In the genomic region with DNA sequence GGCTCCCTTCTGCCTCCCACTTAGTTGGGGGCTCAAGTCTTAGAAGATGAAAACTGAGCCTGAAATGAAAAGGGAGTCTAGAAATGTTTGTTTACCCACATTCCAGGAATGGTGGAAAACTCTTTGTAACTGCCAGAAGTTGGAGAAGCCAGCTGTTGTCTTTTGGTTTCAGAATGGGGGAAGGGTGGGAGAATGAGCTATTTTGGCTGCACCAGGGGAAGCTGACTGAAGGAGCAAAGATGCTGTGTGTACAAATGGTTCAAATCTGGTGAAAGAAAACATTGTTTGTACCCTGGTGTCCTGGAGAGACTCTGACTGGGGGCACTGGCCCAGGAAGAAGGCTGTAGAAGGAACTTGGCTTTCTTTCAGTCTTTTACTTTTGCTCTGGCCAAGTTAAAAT, we compare ENCODE assay signal across 8 mouse cellular contexts.
DNase-seq lines count a peak whose midpoint lies in the region.

No protein-coding gene starts in this region.

- DNase-seq in layer of hippocampus, adult 11-12 months (ENCODE audit: low spot score) = peak; percentile 27
- no peak for DNase-seq in layer of hippocampus, postnatal 25 days (ENCODE audit: extremely low spot score in 1 of 2, low spot score in 1 of 2)
- DNase-seq in embryo, embryonic 11 days = peak; percentile 26
- DNase-seq in heart, postnatal 14 days = peak; percentile 31 to 35
- peak; percentile 21 to 23 for DNase-seq in layer of hippocampus, postnatal 36 days
- DNase-seq in retina, embryonic 14.5 days (ENCODE audit: low spot score) = no peak
- no peak for DNase-seq in cerebellum, postnatal 36 days
- no peak for DNase-seq in urinary bladder, postnatal 14 days (ENCODE audit: low spot score)

- intact Hi-C loops in heart, postnatal 14 days (cut with DNase I) = no loop called here

Comparison
In these comparisons a context has a peak if more than half of its experiments do, and no peak if none do; other contexts are left out.
1. DNase-seq: peak in layer of hippocampus, adult 11-12 months (single experiment), embryo, embryonic 11 days (single experiment), heart, postnatal 14 days (2 of 2) and layer of hippocampus, postnatal 36 days (2 of 2); none in layer of hippocampus, postnatal 25 days (0 of 2), retina, embryonic 14.5 days (single experiment), cerebellum, postnatal 36 days (0 of 2) and urinary bladder, postnatal 14 days (single experiment).